Mouse (Mus musculus) liver, embryonic 14.5 days (tissue): Measurements from ENCODE around the gene Cfap58.

Experiments used
- CTCF ChIP-seq: IDR thresholded peaks from 2 replicates; pipeline ENCODE4 v1.5.1; 2016; ENCODE audit warnings: antibody characterized with exemption, low read depth, control low read depth
- EP300 ChIP-seq: IDR thresholded peaks from 2 replicates; pipeline ENCODE4 v1.6.1; 2016; ENCODE audit warnings: antibody characterized with exemption, low read depth

DNA sequence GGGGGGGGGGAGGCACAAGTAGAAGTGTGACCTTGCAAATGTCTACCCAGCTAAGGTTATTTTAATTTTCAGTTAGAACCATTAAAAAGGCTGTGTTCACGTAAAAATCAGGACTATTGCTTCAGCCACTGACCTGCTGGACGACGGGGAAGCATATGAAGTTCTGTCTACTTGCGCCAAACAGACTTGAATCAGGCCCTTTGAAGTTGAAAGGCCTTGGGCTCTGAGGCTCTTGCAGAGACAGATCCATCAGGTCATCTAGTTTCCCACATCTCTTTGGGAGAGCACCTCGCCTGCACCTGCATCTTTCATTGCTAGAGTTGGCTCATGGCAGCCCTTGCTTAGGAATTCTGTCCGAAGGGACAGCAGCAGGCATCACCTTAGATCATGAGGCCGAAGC is 24.1 kb upstream of the Cfap58 start:
- TF ChIP-seq CTCF (no peak), EP300 (no peak)
